Mouse (Mus musculus) brain, embryonic 14.5 days (tissue): Measurements from ENCODE around the gene Nrxn3.

Source experiments
- CTCF ChIP-seq: fragments of 200-500 bp; IDR thresholded peaks from 2 replicates; pipeline ENCODE4 v1.5.1; 2012; ENCODE audit warnings: inconsistent platforms, mild to moderate bottlenecking, moderate library complexity, borderline replicate concordance; ENCODE audit not compliant: insufficient read depth, insufficient read length; ENCODE audit errors: extremely low read depth
- POLR2A ChIP-seq: fragments of 200-500 bp; IDR thresholded peaks from 2 replicates; pipeline ENCODE4 v1.6.1; 2012; ENCODE audit warnings: mild to moderate bottlenecking, inconsistent platforms, borderline replicate concordance; ENCODE audit not compliant: poor library complexity, insufficient read depth, insufficient read length, severe bottlenecking; ENCODE audit errors: extremely low read depth

GRCm38 (mm10) chr12:88939679-88940078 lies 217.0 kb downstream of the Nrxn3 start:
- TF ChIP-seq CTCF (no peak), POLR2A (no peak)
